Mouse (Mus musculus) stomach, embryonic 16.5 days (tissue): ENCODE results near the gene Egfr. TPM values are rescaled to one million over a fixed set of nuclear protein-coding genes. Genes with fewer than 3 reads are reported as not detected.

ENCODE experiments used
- ATAC-seq: fragments of 200-750 bp; cut with Nextera tagmentation; 2 replicates; pipeline ENCODE4 v1.8.0; 2017; ENCODE audit warnings: moderate number of reproducible peaks, moderate TSS enrichment; ENCODE audit not compliant: insufficient read depth, low FRiP score
- H3K27ac ChIP-seq: fragments of 300-500 bp; sonication (generic); 2 replicates; pipeline ENCODE4 v1.5.1; 2014; ENCODE audit warnings: low read length
- H3K27me3 ChIP-seq: fragments of 300-500 bp; sonication (generic); 2 replicates; pipeline ENCODE4 v1.6.1; 2014; ENCODE audit warnings: low read length, control low read depth, mixed read lengths; ENCODE audit not compliant: control insufficient read depth, insufficient read depth
- H3K36me3 ChIP-seq: fragments of 300-500 bp; sonication (generic); 2 replicates; pipeline ENCODE4 v1.6.1; 2014; ENCODE audit warnings: low read length; ENCODE audit not compliant: control insufficient read depth, insufficient read depth
- H3K4me1 ChIP-seq: fragments of 300-500 bp; sonication (generic); 2 replicates; pipeline ENCODE4 v1.6.1; 2014; ENCODE audit warnings: low read length, control low read depth, mixed read lengths; ENCODE audit not compliant: control insufficient read depth, insufficient read depth
- H3K4me2 ChIP-seq: fragments of 300-500 bp; sonication (generic); 2 replicates; pipeline ENCODE4 v1.6.1; 2014; ENCODE audit warnings: low read depth, low read length, mixed read lengths
- H3K4me3 ChIP-seq: fragments of 300-500 bp; sonication (generic); replicated peaks from 2 replicates; pipeline ENCODE4 v1.5.1; 2014; ENCODE audit warnings: mild to moderate bottlenecking, low read length
- H3K9ac ChIP-seq: fragments of 300-500 bp; sonication (generic); 2 replicates; pipeline ENCODE4 v1.6.1; 2014; ENCODE audit warnings: low read length
- H3K9me3 ChIP-seq: fragments of 300-500 bp; sonication (generic); replicated peaks from 2 replicates; pipeline ENCODE4 v1.6.1; 2016; ENCODE audit warnings: low read length, control low read depth; ENCODE audit not compliant: control insufficient read depth
- WGBS: fragments of 180-500 bp; shearing (Covaris S2); extraction: QIAGEN DNeasy Blood & Tissue Kit; methylation state at CpG from one replicate; pipeline ENCODE4 v1.1.7; 2014; 5-methylcytosine and 5-hydroxymethylcytosine counted together
- polyA plus RNA-seq: library from polyadenylated mRNA; unstranded; fragments of >200 nt; fragmentation: Nextera tagmentation; extraction: Ambion mirVana; gene quantifications from 2 replicates; pipeline ENCODE4 v1.2.1, GENCODE M21; 2015

The Egfr gene
- polyA plus RNA-seq, 1 experiment from 2014 or later = 17.0 TPM

GRCm38 (mm10) chr11:16950226-16950975, 198.4 kb downstream of the Egfr start:
- Histone ChIP-seq H3K27me3 (no peaks in the 10 kb centered on the region), H3K4me3 (peak overlapping the region; percentile 85), H3K9ac (peak overlapping the region; percentile 75), H3K4me1 (peaks cover 15% of the 10 kb centered on the region; the same call in 1 of the 2 replicates), H3K9me3 (no peaks in the 10 kb centered on the region), H3K27ac (no peak overlapping the region; the same call in 1 of the 2 replicates), H3K4me2 (peak overlapping the region; percentile 54), H3K36me3 (no peaks in the 10 kb centered on the region)
- WGBS = 29% methylated on average over 13 of the region's 13 CpGs
- ATAC-seq = no peak; the same call in 1 of the 2 replicates

DNA sequence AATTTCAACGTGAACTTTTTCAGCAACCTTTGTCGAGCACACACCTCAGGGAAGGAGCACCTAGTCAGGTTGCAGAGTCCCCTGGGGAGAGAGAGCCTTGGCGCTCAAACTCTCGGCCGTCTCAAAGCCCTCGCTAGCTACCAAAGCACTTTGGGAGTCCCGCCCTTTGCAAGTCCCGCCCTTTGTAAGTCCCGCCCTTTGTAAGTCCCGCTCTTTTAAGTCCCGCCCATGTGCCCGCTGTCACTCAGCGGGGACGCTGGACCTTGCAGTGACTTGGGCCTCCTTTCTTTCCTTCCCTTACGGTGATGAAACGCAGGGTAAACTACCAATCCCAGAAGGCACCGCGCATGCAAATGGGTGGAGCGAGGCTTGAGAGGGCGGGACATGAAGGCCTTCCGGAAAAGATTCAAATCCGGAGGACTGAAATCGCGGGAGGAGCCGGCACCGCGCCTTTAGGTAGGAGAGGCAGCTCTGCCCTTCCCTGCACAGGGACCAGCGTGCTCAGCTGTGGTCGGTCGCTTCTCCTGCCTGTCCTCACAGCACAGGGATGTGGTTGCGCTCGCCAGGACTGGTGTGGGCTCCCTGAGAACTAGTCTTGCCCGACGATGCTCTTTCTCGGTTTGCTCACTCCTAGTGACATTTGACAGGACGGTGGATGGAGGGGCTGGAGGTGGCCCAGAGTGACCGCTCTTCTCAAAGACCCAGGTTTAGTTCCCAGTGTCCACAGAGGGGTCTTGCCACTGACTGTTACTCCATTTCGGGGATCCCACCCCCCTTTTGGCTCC, 199.2 kb downstream of the Egfr start, which contains the start of gene Fbxo48:
Gene Fbxo48 (plus strand): TSS at position 400 of the 785 bp plus-strand sequence.
- Histone ChIP-seq H3K4me3 (peak within 1 kb of the TSS; percentile 85), H3K4me1 (peaks cover 15% of the 10 kb centered on the region; the same call in 1 of the 2 replicates), H3K9ac (peak within 1 kb of the TSS; percentile 84), H3K9me3 (no peaks in the 10 kb centered on the region), H3K27ac (peak within 1 kb of the TSS; percentile 77), H3K27me3 (no peaks in the 10 kb centered on the region), H3K36me3 (no peaks in the 10 kb centered on the region), H3K4me2 (peak within 1 kb of the TSS; percentile 90)
- under 1% methylated on average over 38 of the region's 38 CpGs for WGBS
- ATAC-seq = peak; percentile 100

- H3K9me3 ChIP-seq = no peaks in the 10 kb centered on the region
- WGBS = 5% methylated on average over 9 of the region's 9 CpGs
- no peaks in the 10 kb centered on the region for H3K36me3 ChIP-seq
- H3K9ac ChIP-seq = peak overlapping the region; percentile 84
- H3K4me2 ChIP-seq = peak overlapping the region; percentile 90
- peak overlapping the region; percentile 85 for H3K4me3 ChIP-seq
- ATAC-seq = no peak
- peaks cover 15% of the 10 kb centered on the region; the same call in 1 of the 2 replicates for H3K4me1 ChIP-seq
- peak overlapping the region; percentile 77 for H3K27ac ChIP-seq
- H3K27me3 ChIP-seq = no peaks in the 10 kb centered on the region
Observed at GRCm38 (mm10) chr11:16951761-16952010, 199.7 kb downstream of the Egfr start.

GRCm38 (mm10) chr11:16956115-16956862, 204.3 kb downstream of the Egfr start:
- no peak for ATAC-seq
- H3K27me3 ChIP-seq = no peaks in the 10 kb centered on the region
- H3K4me3 ChIP-seq = no peak overlapping the region
- 78% methylated on average over 6 of the region's 6 CpGs for WGBS
- H3K36me3 ChIP-seq = no peaks in the 10 kb centered on the region
- peaks cover 12% of the 10 kb centered on the region; the same call in 1 of the 2 replicates for H3K4me1 ChIP-seq
- H3K4me2 ChIP-seq = no peak overlapping the region
- H3K9ac ChIP-seq = no peak overlapping the region
- no peaks in the 10 kb centered on the region for H3K9me3 ChIP-seq
- no peak overlapping the region for H3K27ac ChIP-seq

DNA sequence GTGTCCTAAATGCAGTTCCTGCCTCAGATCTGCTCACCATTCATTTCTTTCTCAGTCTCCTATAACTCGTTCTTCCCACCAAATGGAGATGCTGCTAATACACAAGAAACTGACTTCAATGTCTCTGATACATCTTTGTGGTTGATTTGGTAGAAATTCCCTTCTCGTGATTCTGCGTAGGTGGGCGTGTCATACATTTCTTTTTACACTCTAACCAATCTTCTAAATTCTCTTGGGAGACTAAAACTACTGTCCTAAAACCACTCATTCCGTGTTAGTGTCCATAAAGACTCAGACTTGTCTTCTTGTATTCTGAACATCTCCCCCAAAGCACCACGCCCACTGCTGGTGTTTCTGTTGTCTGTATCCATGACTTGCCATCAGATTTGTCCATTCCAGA, 205.0 kb downstream of the Egfr start:
- Histone ChIP-seq H3K9me3 (no peaks in the 10 kb centered on the region), H3K27me3 (no peaks in the 10 kb centered on the region), H3K9ac (no peak overlapping the region), H3K4me2 (no peak overlapping the region), H3K36me3 (no peaks in the 10 kb centered on the region), H3K4me3 (no peak overlapping the region), H3K27ac (no peak overlapping the region), H3K4me1 (peaks cover 6% of the 10 kb centered on the region; the same call in 1 of the 2 replicates)
- 92% methylated on average over 6 of the region's 6 CpGs for WGBS
- no peak for ATAC-seq

DNA sequence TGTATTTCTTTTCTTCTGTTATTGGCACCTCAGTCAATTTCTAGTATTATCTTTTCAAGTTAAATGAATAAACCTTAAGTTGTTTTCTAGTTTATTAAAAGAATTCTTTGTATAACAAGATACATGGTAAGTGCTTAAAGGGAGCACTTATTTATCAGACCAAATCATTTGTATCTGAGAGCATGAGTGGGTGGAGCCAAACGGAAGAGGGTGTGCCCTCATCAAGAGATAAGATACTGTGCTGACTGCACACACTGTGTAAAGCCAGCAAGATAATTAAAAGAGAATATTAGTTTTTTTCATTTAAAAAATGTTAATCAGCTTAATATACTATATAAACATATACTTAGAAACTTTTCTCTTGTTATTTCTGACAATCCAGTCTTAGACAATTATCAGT, 206.5 kb downstream of the Egfr start:
- Histone ChIP-seq H3K36me3 (no peaks in the 10 kb centered on the region), H3K4me1 (0 out of 2 replicates have a peak, but pooled peaks cover 2% of the 10 kb centered on the region), H3K9me3 (no peaks in the 10 kb centered on the region), H3K9ac (no peak overlapping the region), H3K4me2 (no peak overlapping the region), H3K4me3 (no peak overlapping the region), H3K27me3 (no peaks in the 10 kb centered on the region), H3K27ac (no peak overlapping the region)
- WGBS = 57% methylated on average over 1 of the region's 1 CpGs
- ATAC-seq = no peak

Other genes with a start within 250 kb of the Egfr start
- 34.0 and 44.5 TPM in 2 replicates for gene Sec61g, start 243.7 kb upstream of the Egfr start, polyA plus RNA-seq
- gene Fbxo48, start 199.2 kb downstream of the Egfr start, polyA plus RNA-seq = 1.2 and 1.6 TPM in 2 replicates